Mouse (Mus musculus) embryonic stem cell, embryonic (primary cell): ENCODE measurements around the gene Senp3.

ENCODE experiments used
- CTCF ChIA-PET, 4 experiments: fragments of 300-600 bp in 2 of 4; fragments of 350-600 bp in 2 of 4; sonication (Branson Sonifier 250); formaldehyde crosslinking; loops; one replicate each; lab custom pipeline; 2022; ENCODE audit warnings: inconsistent platforms in 2 of 4; lab: Charles Lee
- POLR2A ChIA-PET, 4 experiments: fragments of 300-600 bp in 2 of 4; fragments of 350-600 bp in 2 of 4; sonication (Branson Sonifier 250); formaldehyde crosslinking; loops; one replicate each; lab custom pipeline; 2022; ENCODE audit warnings: antibody characterized with exemption in 4 of 4, inconsistent platforms in 1 of 4; lab: Charles Lee

Senp3 gene

DNA sequence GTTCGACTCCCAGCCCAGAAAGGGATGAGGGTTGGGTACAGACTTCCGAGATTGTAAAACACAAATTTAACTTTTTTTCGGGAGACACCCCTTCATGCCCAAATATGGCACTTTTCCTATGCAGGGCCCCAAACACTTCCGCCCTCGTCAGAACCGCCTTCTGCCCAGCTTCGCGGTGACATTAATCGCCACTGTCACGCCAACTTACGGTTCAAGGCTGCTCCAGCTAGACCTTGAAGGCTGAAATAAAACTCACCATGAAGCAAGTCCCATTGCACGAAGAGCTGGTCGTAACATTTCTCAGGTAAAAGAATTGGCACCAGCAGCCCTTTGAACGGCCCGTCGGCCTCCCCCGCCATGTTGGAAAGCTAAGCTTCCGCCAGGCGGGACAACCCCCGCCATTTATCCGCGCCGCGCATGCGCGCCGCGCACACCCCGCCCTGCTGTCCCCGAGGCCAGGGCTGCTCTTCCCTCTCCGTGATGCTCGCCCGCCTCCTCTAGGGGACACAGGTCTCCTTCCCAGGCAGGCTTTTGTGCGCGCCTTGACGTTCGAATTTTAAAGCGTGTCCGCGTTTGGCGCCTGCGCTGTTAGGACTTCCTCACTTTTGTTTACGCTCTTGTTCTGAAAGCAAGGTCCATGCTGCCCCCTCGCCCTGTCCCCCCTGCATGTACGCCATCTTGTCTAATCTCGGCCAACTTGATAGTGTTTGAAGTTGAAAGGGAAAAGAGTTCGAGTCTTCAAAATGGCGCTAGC lies 19.5 kb downstream of the Senp3 start, which contains the start of gene Mpdu1:
Gene Mpdu1 (minus strand): TSS at position 430 of the 754 bp plus-strand sequence.
- ChIA-PET CTCF (interaction anchor here (0.6 to 2.3 kb wide), 18 partner anchors 9 to 793 kb away, joined by 3 to 8 read pairs (median 4); partner anchors contain the start of gene Fxr2 (in 2 of the 4)), POLR2A (interaction anchor here (0.6 to 17.2 kb wide), 75 partner anchors 8 to 902 kb away, joined by 3 to 592 read pairs (median 4); partner anchors contain the start of genes Fxr2 (in 3 of the 4), Senp3 (in 3 of the 4), Eif4a1 (in 2 of the 4) and Sox15 (in 2 of the 4))

DNA sequence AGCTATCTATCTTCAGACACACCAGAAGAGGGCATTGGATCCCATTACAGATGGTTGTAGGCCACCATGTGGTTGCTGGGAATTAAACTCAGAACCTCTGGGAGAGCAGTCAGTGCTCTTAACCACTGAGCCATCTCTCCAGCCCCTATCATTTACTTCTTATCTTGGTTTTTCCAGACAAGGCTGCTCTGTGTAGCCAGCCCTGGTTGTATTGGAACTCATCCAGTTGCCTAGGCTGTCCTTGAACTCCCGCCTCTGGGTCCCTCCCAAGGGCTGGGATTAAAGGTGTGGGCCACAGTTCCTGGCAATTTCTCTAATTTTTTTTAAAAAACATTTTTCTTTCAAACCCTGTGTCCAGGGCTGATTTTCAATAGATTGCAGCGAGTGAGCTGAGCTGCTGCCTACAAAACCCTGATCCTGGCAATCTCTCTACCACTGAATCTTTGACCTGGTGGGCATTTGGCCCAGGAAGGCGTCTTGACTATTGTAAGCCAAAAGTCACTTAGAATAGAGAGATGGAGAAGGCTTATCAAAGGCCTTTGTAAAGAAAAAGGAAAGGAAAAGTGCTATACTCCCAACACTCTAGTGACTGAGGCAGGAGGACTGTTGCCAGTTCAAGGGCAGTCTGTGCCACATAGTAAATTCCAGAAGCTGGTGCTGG lies 20.5 kb downstream of the Senp3 start:
- ChIA-PET POLR2A (interaction anchor here (0.6 to 17.2 kb wide), 57 partner anchors 7 to 1212 kb away, joined by 3 to 592 read pairs (median 6); partner anchors contain the start of genes Senp3 (in 3 of the 4), Eif4a1 (in 2 of the 4), Fxr2 (in 2 of the 4) and Sox15 (in 2 of the 4)), CTCF (interaction anchor here (0.5 to 2.3 kb wide), 12 partner anchors 28 to 792 kb away, joined by 3 to 8 read pairs (median 4); partner anchors contain the start of gene Fxr2 (in 2 of the 4))

DNA sequence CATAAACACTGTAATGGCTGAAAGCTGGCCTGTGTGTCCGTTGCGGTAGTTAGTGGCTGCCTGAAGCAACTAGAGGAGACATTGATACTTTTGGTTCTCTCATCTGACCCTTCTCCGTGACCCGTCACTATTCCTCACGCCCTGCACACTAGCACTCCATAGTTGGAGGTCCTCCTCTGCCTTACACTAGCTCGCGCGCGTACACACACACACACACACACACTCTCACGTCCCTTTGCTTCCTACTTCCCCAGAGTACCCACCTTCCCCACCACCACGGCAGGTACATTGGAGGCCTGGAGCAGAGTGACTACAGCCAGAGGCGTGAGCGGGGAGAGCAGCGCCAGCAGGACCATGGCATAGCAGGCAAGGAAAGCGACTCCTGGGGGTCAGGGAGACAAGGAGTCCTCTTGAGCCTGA lies 24.4 kb downstream of the Senp3 start:
- CTCF ChIA-PET, result interaction anchor here (0.6 to 6.0 kb wide), 32 partner anchors 8 to 229 kb away, joined by 3 to 111 read pairs (median 4); partner anchors contain the start of genes Cd68 (in 3 of the 4), Fxr2 (in 3 of the 4), Fgf11 (in 1 of the 4) and Senp3 (in 1 of the 4)
- POLR2A ChIA-PET, result interaction anchor here (0.5 to 17.2 kb wide), 49 partner anchors 7 to 334 kb away, joined by 3 to 592 read pairs (median 5); partner anchors contain the start of genes Cd68 (in 4 of the 4), Fxr2 (in 3 of the 4), Senp3 (in 3 of the 4) and Eif4a1 (in 2 of the 4)

DNA sequence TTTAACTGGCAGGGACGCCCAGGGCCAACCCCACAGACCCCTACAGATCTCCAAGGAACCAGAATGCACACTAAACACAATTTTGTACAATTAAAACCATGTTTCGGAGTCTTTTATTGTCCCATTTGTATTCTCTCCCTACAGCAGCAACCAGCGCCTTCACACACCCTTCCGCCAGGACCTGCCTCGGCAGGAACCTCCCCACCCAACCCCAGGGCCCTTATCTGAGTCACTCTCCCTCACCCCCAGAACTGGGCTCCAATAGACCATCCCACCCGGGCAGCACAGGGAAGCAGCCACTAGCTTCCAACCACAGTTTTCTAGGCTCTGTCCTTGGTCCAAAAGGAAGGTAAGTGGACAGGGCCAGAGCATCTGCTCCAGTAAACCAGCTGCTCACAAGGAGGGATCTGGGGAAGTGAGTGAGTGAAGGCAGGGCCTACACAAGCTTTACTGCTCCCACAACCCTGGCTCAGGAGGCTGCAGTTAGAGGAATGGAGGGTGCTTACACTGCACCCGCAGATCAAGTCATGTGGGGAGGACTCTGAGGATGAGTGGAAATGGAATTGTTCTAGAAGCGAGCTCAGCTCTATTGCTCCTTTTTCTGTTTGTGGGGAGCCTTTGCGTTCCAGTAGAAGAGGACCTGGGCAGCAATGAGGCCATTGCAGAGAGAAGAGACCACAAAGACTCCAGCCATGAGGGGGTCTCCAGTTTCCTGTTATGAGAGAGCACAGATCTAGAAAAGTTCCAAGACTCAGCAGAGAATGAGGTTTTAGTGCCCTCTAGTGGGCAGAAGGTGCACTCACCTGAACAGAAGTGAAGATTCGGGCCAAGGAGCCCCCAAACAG lies 25.0 kb downstream of the Senp3 start:
- ChIA-PET CTCF (interaction anchor here (0.5 to 6.0 kb wide), 38 partner anchors 8 to 304 kb away, joined by 3 to 111 read pairs (median 4); partner anchors contain the start of genes Cd68 (in 3 of the 4), Fxr2 (in 3 of the 4), Atp1b2 (in 1 of the 4) and Fgf11 (in 1 of the 4)), POLR2A (interaction anchor here (0.5 to 17.2 kb wide), 68 partner anchors 7 to 583 kb away, joined by 3 to 592 read pairs (median 5); partner anchors contain the start of genes Cd68 (in 4 of the 4), Eif4a1 (in 3 of the 4), Fxr2 (in 3 of the 4) and Senp3 (in 3 of the 4))

DNA sequence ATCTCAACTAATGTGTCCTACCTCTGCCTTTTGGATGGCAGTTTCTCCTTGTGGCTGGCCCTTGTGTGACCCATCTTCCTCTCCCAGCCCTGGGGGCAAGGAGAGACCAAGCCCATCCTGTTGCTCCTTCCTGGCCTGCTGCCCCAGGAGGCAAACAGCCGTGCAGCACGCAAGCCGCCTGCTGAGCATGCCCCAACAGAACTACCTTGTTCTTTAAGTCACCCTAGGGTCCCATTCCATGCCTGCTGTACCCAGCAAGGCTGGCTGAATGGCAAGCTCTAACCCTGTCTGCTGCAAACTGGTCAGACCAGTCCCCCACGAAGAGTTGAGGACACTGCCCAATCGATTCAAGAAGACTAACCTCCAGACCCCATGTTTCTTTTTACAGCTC lies 25.8 kb downstream of the Senp3 start:
- ChIA-PET POLR2A (interaction anchor here (0.5 to 17.2 kb wide), 64 partner anchors 8 to 583 kb away, joined by 3 to 592 read pairs (median 5); partner anchors contain the start of genes Cd68 (in 4 of the 4), Eif4a1 (in 3 of the 4), Fxr2 (in 3 of the 4) and Mpdu1 (in 2 of the 4)), CTCF (interaction anchor here (0.5 to 6.0 kb wide), 36 partner anchors 8 to 380 kb away, joined by 3 to 111 read pairs (median 7); partner anchors contain the start of genes Cd68 (in 2 of the 4), Fxr2 (in 2 of the 4), Atp1b2 (in 1 of the 4) and Senp3 (in 1 of the 4))

DNA sequence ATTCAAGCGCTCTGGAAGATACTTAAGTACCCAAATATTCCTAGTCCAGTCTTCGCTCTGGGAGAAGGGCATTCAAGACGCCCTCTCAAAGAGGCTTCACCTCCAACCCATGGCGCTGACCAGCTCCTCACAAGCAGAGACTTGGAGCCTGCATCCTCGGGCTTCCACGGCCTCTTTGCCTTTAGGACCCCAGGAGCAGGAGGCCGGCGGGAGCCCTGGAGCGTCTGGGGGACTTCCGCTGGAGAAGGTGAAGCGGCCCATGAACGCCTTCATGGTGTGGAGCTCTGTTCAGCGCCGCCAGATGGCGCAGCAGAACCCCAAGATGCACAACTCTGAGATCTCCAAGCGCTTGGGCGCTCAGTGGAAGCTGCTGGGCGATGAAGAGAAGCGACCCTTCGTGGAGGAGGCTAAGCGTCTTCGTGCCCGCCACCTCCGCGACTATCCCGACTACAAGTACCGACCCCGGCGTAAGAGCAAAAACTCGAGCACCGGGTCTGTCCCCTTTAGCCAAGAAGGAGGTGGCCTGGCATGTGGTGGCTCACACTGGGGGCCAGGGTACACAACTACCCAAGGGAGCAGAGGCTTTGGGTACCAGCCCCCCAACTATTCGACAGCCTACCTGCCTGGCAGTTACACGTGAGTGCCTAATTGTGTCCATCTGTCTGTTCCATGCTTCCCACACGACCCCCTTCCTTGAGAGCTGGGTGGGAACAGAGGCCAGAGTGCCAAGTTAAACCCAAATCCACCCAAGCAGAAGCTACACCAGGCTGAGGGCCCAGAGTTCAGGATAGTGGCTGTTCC lies 26.4 kb downstream of the Senp3 start, which contains the start of gene Sox15:
Gene Sox15 (plus strand): TSS at position 51 of the 801 bp plus-strand sequence.
- ChIA-PET POLR2A (interaction anchor here (0.5 to 17.2 kb wide), 90 partner anchors 9 to 582 kb away, joined by 3 to 592 read pairs (median 5); partner anchors contain the start of genes Cd68 (in 4 of the 4), Fxr2 (in 4 of the 4), Senp3 (in 4 of the 4) and Eif4a1 (in 3 of the 4)), CTCF (interaction anchor here (0.5 to 6.0 kb wide), 51 partner anchors 8 to 753 kb away, joined by 3 to 111 read pairs (median 6); partner anchors contain the start of genes Cd68 (in 2 of the 4), Fxr2 (in 2 of the 4), Senp3 (in 2 of the 4) and Atp1b2 (in 1 of the 4))

DNA sequence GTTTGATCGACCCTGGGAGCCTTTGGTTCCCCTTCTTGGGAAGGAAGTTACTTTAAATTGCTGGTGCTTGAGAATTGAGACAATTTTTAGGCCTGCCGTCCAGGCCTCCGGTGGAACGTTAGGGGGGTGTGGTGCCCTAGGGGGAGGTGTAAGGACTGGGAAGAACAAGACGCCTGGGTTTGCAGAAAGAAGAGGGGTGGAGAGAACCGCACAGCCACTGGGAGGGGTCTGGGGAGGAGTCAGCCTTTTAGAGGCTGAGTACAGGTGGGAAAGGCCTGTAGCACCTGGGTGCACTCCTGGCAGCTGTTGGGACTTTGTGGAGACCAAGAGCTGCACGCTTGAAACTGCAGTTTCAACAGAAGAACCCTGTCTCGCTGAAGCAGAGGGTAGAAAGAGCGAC lies 27.1 kb downstream of the Senp3 start:
- ChIA-PET CTCF (interaction anchor here (0.5 to 6.0 kb wide), 45 partner anchors 11 to 752 kb away, joined by 3 to 111 read pairs (median 6); partner anchors contain the start of genes Cd68 (in 2 of the 4), Fxr2 (in 2 of the 4), Senp3 (in 2 of the 4) and Atp1b2 (in 1 of the 4)), POLR2A (interaction anchor here (0.6 to 17.2 kb wide), 80 partner anchors 9 to 581 kb away, joined by 3 to 592 read pairs (median 5); partner anchors contain the start of genes Cd68 (in 4 of the 4), Fxr2 (in 4 of the 4), Senp3 (in 4 of the 4) and Eif4a1 (in 3 of the 4))

DNA sequence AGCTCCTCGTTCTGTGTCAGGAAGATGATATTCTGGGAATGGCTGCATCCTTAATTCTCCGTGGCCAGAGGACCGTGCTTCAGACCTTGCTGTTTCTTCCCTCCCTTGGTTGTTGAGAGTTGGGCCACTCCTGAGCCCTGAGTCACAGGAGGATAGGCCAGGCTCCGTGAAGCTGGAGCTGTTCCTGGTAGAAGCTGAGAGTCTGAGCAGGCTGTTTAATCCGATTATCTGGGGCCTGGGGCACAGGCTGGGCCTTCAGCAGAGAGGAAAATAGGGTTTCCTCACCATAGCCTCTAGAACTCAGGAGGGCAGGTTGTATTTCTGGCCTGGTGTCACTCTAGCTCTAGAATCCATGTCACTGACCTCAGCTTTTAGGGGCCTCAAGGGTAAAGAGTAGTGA lies 28.5 kb downstream of the Senp3 start:
- ChIA-PET CTCF (interaction anchor here in 1 of 4 experiments (0.9 to 6.0 kb wide), 3 partner anchors 9 to 63 kb away, joined by 3 to 111 read pairs (median 33); partner anchors contain the start of genes Fxr2 and Mpdu1), POLR2A (interaction anchor here (0.7 to 17.2 kb wide), 29 partner anchors 9 to 456 kb away, joined by 3 to 592 read pairs (median 11); partner anchors contain the start of genes Cd68 (in 3 of the 4), Mpdu1 (in 3 of the 4), Eif4a1 (in 2 of the 4) and Fxr2 (in 2 of the 4))

DNA sequence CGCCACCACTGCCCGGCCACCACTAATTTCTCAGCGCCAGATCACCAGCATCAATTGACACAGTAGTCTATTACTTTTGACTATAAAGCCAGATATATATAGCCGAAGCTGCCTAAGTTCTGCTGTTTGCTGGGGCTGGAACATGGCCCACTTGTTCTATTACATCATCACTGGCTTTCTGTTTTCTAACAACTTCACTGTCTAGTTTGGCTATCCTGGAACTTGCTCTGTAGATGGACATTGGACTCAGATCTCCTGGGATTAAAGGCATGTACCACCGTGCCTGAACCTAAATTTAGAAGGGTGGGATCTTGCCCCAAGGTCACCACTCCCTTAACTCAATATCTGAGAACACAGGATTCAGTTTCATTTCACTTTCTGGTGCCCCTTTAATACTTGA lies 36.0 kb downstream of the Senp3 start:
- CTCF ChIA-PET, result interaction anchor here in 1 of 4 experiments (0.6 kb wide), 1 partner anchor 54 kb away, joined by 10 read pairs; no protein-coding TSS in a partner anchor
- POLR2A ChIA-PET, result interaction anchor here in 3 of 4 experiments (0.6 to 20.2 kb wide), 13 partner anchors 9 to 155 kb away, joined by 3 to 223 read pairs (median 5); partner anchors contain the start of genes Sox15 (in 3 of the 3), Fxr2 (in 2 of the 3), Cd68 (in 1 of the 3) and Mpdu1 (in 1 of the 3)

DNA sequence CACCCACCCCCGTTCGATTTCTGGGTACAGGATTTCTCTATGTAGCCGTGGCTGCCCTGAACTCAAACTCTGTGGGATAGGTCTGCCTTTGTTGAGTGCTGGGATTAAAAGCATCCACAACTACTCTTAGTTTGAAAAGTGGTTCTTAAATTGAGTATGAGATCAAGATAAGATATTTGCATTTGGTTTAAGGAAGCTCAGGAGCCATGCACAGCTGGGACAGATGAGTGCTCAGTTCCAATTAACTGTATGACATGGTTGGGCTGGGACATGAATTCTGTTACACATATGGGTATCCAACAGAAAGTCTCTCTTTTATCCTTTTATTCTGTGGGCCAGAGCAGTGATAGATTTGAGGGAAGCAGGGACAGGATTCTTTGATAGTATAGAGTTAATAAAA lies 46.4 kb downstream of the Senp3 start:
- CTCF ChIA-PET, result interaction anchor here in 1 of 4 experiments (0.7 kb wide), 1 partner anchor 203 kb away, joined by 7 read pairs; the partner anchor contains the start of gene Tmem256

DNA sequence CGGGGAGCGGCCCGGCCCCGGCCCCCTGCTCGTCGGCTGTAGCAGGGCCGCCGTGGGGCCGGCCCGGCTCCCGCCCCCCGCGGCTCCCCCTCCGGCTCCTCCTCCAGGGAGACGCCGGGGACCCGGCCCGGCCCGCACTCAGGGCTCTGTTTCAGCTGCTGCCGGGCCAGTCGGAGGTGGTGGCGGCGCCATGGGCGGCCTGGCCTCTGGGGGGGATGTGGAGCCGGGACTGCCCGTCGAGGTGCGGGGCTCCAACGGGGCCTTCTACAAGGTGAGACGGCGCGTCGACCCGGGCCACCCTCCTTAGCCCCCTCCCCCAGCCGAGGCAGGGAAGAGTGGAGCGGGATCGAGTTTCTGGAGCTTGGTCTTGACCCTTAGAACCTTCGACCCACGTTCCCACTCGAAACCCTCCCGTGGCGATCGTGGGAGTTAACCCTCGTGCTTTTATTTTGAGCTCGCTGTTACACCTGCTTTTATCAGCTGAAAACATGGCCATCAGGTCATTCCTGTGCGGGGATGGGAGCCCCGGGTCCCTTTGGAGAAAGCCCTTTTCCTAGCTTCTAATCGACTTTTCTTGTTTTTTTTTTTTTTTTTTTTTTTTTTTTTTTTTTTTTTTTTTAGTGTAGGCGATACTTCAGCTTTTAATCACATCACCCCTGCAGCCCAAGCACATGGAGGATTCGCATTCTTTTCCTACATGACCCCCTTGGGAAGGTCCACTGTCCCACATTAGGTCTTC lies 48.6 kb downstream of the Senp3 start:
- CTCF ChIA-PET, result interaction anchor here (0.5 to 3.1 kb wide), 57 partner anchors 8 to 728 kb away, joined by 3 to 33 read pairs (median 4); partner anchors contain the start of genes Mpdu1 (in 2 of the 4), Sat2 (in 2 of the 4), Sox15 (in 2 of the 4) and 2810408A11Rik (in 1 of the 4)
- POLR2A ChIA-PET, result interaction anchor here (0.5 to 20.2 kb wide), 98 partner anchors 8 to 604 kb away, joined by 3 to 223 read pairs (median 4); partner anchors contain the start of genes Sox15 (in 4 of the 4), Trp53 (in 4 of the 4), Cd68 (in 3 of the 4) and Mpdu1 (in 3 of the 4)

More for the DNA sequence above, 46.4 kb downstream of the Senp3 start:
- POLR2A ChIA-PET, result interaction anchor here in 3 of 4 experiments (0.5 to 20.2 kb wide), 10 partner anchors 16 to 140 kb away, joined by 3 to 223 read pairs (median 4); partner anchors contain the start of genes Mpdu1 (in 2 of the 3), Cd68 (in 1 of the 3), Eif4a1 (in 1 of the 3) and Sox15 (in 1 of the 3)

DNA sequence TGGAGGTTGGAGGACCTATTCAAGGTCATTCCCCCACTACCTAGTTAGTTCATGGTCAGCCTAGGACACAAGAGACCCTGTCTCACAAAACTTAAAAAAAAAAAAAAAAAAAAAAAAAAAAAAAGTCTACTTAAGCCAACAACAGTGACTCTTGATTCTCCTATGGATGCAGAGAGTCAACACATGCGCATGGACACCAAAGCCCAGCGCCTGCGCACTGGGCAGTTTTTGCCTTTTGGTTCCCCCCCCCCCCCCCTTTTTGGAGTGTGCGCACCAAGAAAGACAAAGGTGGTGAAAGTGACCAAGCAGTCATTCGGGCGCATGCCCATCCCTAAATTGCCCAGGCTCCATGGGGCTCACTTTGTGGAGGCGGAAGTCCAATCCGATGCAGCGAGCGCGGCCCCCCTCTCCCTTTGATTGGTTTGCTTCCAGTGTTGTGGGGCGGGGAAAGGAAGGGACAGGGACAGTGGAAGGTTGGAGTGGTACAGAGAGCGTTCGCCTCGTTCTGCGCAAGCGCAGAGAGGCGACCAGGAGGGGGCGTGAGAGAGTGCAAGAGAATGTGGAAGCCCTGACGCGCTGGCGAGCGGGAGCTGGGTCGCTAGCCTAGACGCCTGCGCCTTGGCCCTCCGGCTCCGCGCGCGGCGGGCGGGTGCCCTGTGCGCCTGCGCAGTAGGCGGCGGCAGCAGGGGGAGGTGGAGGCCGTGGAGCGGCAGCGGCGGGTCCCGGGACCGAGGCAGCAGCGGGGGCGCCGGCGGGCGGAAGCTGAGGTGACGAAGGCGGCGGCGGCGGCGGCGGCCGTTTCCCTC lies 49.4 kb downstream of the Senp3 start, which contains the start of gene Fxr2:
Gene Fxr2 (plus strand): TSS at position 707 of the 806 bp plus-strand sequence.
- POLR2A ChIA-PET, result interaction anchor here (0.5 to 20.2 kb wide), 94 partner anchors 8 to 605 kb away, joined by 3 to 223 read pairs (median 4); partner anchors contain the start of genes Sox15 (in 4 of the 4), Trp53 (in 4 of the 4), Cd68 (in 3 of the 4) and Mpdu1 (in 3 of the 4)
- CTCF ChIA-PET, result interaction anchor here (0.5 to 3.1 kb wide), 60 partner anchors 8 to 728 kb away, joined by 3 to 33 read pairs (median 4); partner anchors contain the start of genes Mpdu1 (in 2 of the 4), Sat2 (in 2 of the 4), Sox15 (in 2 of the 4) and 2810408A11Rik (in 1 of the 4)
